Mouse (Mus musculus): ENCODE data around the gene Smyd2. TPM values are rescaled to one million over a fixed set of nuclear protein-coding genes. Genes with fewer than 3 reads are reported as not detected.

Smyd2 gene
- polyA plus RNA-seq (2015; fragmentation: Nextera tagmentation; extraction: Ambion mirVana) = 87.3 and 92.9 TPM in 2 replicates

DNA sequence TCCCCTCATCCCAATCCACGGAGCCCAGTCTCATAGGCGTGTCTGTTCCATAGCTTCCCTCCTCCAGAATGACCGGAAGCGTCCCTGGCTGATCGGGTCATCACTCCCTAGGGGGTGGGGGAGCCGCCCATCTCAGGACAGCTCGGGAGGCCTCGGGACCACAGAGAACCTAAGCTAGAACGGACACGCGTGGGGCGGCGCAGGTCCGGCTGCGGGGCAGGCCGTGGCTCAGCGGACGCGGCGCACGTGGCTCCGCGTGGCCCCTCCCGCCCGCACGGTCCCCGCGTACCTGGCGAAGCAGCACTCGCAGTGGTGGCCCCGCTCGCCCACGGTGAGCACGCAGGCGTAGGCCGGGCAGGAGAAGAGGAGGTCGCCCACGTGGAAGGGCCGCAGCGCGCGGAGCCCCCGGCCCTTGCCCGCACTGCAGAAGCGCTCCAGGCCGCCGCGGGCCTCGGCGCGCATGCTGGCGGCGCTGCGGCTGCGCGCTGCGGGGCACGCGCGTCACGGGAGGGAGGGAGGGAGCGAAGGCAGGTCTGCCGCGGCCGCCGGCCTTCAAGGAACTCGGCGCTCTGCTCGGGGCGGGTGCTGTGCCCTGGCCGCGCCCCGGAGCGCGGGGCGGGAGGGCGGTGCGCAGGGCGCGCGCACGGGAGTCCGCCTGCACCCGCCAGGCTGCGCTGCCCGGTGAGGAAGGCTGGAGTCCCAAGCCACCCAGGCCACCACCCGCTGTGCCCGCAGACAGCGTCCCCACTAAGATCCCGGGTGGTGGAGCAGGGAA lies at the start of gene Smyd2:
Smyd2 (minus strand) TSS at position 546 of the 775 bp plus-strand sequence.
- Histone ChIP-seq H3K4me1 (peaks cover 35% of the 10 kb centered on the region), H3K9ac (peak within 1 kb of the TSS; percentile 86), H3K36me3 (no peaks in the 10 kb centered on the region), H3K4me3 (peak within 1 kb of the TSS; percentile 78), H3K4me2 (replicated peaks) (peak within 1 kb of the TSS; percentile 95), H3K27ac (peak within 1 kb of the TSS; percentile 70; the same call in 1 of the 2 replicates), H3K27me3 (0 out of 2 replicates have a peak, but pooled peaks cover 5% of the 10 kb centered on the region), H3K9me3 (no peaks in the 10 kb centered on the region)
- ATAC-seq (ENCODE audit: low FRiP score, low read depth) = peak; percentile 88
- under 1% methylated on average over 66 of the region's 90 CpGs for WGBS

DNA sequence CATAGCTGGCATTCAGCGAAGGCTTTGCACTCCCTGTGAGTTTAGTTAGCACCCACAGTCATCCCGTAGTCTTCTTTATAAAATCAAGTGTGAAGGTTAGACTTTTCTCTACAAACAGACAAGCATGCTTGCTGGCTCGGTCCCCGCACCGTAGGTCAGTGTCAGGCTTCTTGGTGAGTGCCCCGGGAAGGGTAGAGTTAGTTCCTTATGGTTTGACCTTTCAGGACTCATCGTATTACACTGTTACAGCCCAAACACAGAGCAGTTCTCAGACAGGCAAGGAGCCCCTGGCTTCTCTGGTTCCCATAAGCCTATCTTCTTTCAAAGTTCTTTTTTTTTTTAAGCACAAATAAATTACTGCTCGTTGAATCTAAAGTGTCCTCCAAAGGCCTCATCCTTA lies 48.2 kb upstream of the Smyd2 start:
- no peak for ATAC-seq (ENCODE audit: low FRiP score, low read depth)
- no peaks in the 10 kb centered on the region for H3K9me3 ChIP-seq
- no peak overlapping the region for H3K4me2 ChIP-seq (replicated peaks)
- no peak overlapping the region for H3K27ac ChIP-seq
- 82% methylated on average over 8 of the region's 8 CpGs for WGBS
- H3K4me3 ChIP-seq = no peak overlapping the region
- H3K4me1 ChIP-seq = peaks cover 7% of the 10 kb centered on the region; the same call in 1 of the 2 replicates
- H3K9ac ChIP-seq = no peak overlapping the region
- H3K36me3 ChIP-seq = no peaks in the 10 kb centered on the region
- H3K27me3 ChIP-seq = peaks cover 7% of the 10 kb centered on the region; the same call in 1 of the 2 replicates

DNA sequence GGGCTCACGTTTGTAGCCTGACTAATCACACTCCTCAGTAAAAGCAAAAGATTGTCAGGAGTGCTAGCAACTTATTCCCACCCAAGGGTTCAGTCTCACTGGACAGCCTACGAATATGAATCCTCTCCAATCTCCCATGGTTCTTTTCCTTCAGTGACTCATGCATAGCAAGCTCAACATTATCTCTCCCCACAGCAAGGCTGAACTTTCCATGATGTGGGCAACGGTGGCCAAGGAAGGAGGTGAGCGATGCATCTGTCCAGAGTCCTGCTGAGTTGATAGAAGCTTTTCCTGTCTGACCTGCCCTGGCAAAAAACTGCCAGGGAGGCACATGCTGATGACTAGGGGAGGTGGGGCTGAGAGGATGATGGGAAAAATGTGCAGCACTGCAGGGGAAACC lies 45.9 kb upstream of the Smyd2 start:
- H3K9ac ChIP-seq = no peak overlapping the region
- no peak overlapping the region for H3K4me2 ChIP-seq (replicated peaks)
- peaks cover 3% of the 10 kb centered on the region; the same call in 1 of the 2 replicates for H3K4me1 ChIP-seq
- no peaks in the 10 kb centered on the region for H3K9me3 ChIP-seq
- no peaks in the 10 kb centered on the region for H3K27me3 ChIP-seq
- no peak overlapping the region for H3K4me3 ChIP-seq
- 76% methylated on average over 4 of the region's 4 CpGs for whole genome bisulfite sequencing
- no peak for ATAC-seq (ENCODE audit: low FRiP score, low read depth)
- no peaks in the 10 kb centered on the region for H3K36me3 ChIP-seq
- H3K27ac ChIP-seq = no peak overlapping the region

DNA sequence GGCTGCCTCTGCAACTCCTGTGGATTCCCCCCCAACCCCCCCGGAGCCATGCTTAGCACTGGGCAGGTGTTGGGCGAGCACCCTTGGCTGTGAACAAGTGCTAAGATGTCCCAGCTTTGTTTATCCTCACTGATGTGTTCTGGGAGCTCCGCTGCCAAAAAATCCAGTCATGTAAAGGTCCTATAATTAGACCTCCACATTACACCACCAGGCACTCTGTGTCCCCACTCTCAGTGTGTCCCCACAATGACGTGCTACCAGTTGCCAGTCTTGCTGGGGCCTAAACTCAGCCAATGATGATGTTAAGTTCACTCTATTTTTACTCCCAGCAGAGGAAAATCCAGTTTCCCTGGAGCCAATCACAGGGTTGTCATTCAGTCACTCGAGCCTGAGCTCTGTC lies 38.3 kb upstream of the Smyd2 start:
- no peak overlapping the region for H3K27ac ChIP-seq
- H3K27me3 ChIP-seq = no peaks in the 10 kb centered on the region
- H3K36me3 ChIP-seq = no peaks in the 10 kb centered on the region
- H3K9me3 ChIP-seq = no peaks in the 10 kb centered on the region
- no peak overlapping the region for H3K9ac ChIP-seq
- no peak overlapping the region for H3K4me2 ChIP-seq (replicated peaks)
- ATAC-seq (ENCODE audit: low FRiP score, low read depth) = no peak
- no peaks in the 10 kb centered on the region for H3K4me1 ChIP-seq
- 63% methylated on average over 5 of the region's 5 CpGs for WGBS
- no peak overlapping the region for H3K4me3 ChIP-seq

DNA sequence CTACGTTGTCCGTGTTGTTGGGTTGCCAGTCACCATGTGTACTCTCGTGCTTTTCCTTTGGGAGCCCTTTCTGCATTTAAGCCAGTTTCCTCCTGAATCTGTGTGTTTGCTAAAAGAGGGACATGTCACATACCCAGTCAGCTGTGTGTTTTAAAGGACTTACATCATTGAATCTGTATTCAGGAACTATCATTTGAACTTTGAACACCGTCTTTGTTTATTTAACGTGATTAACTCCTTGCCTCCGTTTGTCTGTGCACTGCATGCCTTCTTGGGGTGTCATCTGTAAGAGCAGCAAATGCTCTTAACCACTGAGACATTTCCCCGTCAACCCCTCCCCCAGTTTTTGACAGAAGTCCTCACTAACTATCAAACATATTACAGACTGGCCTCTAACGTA lies 37.6 kb upstream of the Smyd2 start:
- no peak overlapping the region for H3K4me3 ChIP-seq
- no peak overlapping the region for H3K4me2 ChIP-seq (replicated peaks)
- no peak overlapping the region for H3K9ac ChIP-seq
- ATAC-seq (ENCODE audit: low FRiP score, low read depth) = no peak
- H3K4me1 ChIP-seq = no peaks in the 10 kb centered on the region
- no peak overlapping the region for H3K27ac ChIP-seq
- H3K36me3 ChIP-seq = no peaks in the 10 kb centered on the region
- no peaks in the 10 kb centered on the region for H3K27me3 ChIP-seq
- no peaks in the 10 kb centered on the region for H3K9me3 ChIP-seq
- 80% methylated on average over 8 of the region's 8 CpGs for WGBS

DNA sequence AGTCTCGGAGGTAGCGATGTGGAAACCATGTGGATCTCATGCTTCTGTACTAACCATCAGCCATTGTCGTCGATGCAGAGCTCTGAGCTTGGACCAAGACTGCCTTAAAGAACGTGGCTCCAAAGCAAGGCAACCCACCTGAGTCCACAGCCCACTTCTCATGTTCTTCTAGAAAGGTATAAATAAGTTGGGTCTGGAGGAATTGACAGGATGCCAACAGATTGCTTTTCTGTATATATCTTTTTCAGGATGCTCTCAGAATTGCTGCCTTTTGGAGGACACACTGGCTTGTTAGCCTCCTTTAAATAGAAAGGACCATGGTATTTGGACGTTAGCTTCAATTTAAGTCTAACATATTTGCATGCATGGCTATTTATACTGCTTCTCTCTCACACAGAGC lies 29.7 kb upstream of the Smyd2 start:
- ATAC-seq (ENCODE audit: low FRiP score, low read depth) = no peak
- Histone ChIP-seq H3K27me3 (no peaks in the 10 kb centered on the region), H3K36me3 (no peaks in the 10 kb centered on the region), H3K9ac (no peak overlapping the region), H3K27ac (no peak overlapping the region), H3K4me3 (no peak overlapping the region), H3K4me2 (replicated peaks) (no peak overlapping the region), H3K4me1 (no peaks in the 10 kb centered on the region), H3K9me3 (no peaks in the 10 kb centered on the region)
- 73% methylated on average over 6 of the region's 6 CpGs for WGBS

DNA sequence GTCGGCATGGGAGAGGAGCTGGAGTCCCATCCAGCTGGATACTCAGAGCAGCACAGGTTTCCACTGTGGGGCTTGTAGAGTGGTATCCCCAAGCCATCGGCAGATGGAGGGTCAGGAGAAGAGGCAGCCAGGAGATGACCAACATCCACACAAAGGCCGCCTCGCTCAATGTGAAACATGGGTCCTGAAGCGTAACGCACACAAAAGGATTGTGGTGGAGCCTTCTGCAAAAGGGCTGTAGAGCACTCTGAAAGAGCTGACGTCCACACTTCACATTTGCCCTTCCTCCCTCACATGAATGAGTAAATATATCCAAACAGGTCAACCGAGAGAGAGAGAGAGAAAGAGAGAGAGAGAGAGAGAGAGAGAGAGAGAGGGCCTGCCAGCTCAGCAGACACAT lies 25.2 kb upstream of the Smyd2 start:
- WGBS = 88% methylated on average over 8 of the region's 8 CpGs
- no peaks in the 10 kb centered on the region for H3K4me1 ChIP-seq
- no peak overlapping the region for H3K4me2 ChIP-seq (replicated peaks)
- no peaks in the 10 kb centered on the region for H3K9me3 ChIP-seq
- no peak overlapping the region for H3K9ac ChIP-seq
- no peak overlapping the region for H3K27ac ChIP-seq
- H3K27me3 ChIP-seq = no peaks in the 10 kb centered on the region
- H3K36me3 ChIP-seq = no peaks in the 10 kb centered on the region
- H3K4me3 ChIP-seq = no peak overlapping the region
- ATAC-seq (ENCODE audit: low FRiP score, low read depth) = no peak

DNA sequence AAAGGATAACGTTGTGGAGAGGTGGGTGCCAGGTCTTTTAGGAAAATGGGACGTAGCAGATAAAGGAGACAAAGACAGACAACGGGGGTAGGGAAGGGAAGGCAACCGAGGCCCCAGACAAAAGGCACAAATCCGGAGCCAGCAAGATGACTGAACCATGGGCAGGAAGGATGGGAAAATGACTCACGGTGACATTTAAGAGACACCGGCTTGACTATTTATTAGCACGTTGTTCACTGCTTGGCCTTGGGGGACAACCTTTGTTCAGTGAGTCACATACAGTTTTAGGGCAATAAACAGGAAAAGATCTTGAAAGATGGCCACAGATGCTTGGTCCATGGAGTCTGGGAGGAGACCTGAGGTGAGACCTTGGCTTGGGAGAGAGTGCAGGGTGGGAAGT lies 24.0 kb upstream of the Smyd2 start:
- ATAC-seq (ENCODE audit: low FRiP score, low read depth) = no peak
- H3K4me2 ChIP-seq (replicated peaks) = no peak overlapping the region
- WGBS = 82% methylated on average over 8 of the region's 8 CpGs
- no peak overlapping the region for H3K27ac ChIP-seq
- H3K4me1 ChIP-seq = no peaks in the 10 kb centered on the region
- H3K9ac ChIP-seq = no peak overlapping the region
- no peaks in the 10 kb centered on the region for H3K9me3 ChIP-seq
- H3K36me3 ChIP-seq = no peaks in the 10 kb centered on the region
- H3K4me3 ChIP-seq = no peak overlapping the region
- no peaks in the 10 kb centered on the region for H3K27me3 ChIP-seq

DNA sequence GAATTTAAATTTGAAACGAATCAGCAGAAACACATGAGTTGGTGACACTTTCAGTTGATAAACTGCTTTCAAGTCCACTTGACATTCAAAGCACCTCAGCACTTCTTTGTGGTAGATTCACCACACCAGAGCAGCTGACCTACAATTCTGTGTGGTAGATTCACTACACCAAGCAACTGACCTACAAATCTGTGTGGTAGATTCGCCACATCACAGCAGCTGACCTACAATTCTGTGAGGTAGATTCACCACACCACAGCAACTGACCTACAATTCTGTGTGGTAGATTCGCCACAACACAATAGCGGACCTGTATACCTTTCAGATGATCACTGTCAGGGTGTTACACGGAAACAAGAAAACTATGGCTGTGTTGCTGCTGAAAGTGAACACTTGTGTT lies 19.6 kb upstream of the Smyd2 start:
- H3K27ac ChIP-seq = no peak overlapping the region
- H3K9ac ChIP-seq = no peak overlapping the region
- ATAC-seq (ENCODE audit: low FRiP score, low read depth) = no peak
- no peak overlapping the region for H3K4me3 ChIP-seq
- H3K4me1 ChIP-seq = no peaks in the 10 kb centered on the region
- H3K27me3 ChIP-seq = no peaks in the 10 kb centered on the region
- H3K4me2 ChIP-seq (replicated peaks) = no peak overlapping the region
- H3K9me3 ChIP-seq = no peaks in the 10 kb centered on the region
- H3K36me3 ChIP-seq = no peaks in the 10 kb centered on the region
- WGBS = 89% methylated on average over 5 of the region's 5 CpGs

DNA sequence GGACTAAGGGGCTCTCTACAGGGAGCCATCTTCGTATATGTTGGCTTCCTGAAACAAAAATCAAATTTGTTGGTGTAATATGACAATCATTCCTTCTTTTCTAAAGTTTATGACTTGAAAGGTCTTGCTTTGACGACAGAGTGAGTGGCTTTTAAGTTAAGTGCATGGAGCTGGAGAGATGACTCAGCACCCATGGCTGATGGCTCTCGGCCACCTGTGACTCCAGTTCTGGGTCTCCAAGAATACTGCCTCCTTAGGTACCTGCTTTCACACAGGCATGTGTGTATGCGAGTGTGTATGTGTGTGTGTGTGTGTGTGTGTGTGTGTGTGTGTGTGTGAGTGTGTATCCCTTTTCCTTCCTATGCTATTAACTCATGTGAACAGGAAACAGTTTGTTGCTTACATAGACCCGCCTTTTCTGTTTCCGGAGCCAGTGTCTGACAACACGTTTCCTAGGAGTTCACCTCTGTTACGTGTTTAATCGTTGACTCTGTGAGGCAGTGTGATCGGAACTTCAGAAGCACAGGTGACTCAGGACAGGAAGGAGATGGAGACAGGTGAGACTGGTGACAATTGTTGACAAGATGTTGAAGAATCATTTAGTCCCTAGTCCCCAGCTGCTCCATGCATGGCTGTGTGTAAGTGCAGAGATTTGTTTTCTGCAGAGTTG lies 14.4 kb upstream of the Smyd2 start:
- Histone ChIP-seq H3K4me3 (no peak overlapping the region), H3K9ac (no peak overlapping the region), H3K4me2 (replicated peaks) (no peak overlapping the region), H3K9me3 (no peaks in the 10 kb centered on the region), H3K27ac (no peak overlapping the region), H3K4me1 (no peaks in the 10 kb centered on the region), H3K36me3 (no peaks in the 10 kb centered on the region), H3K27me3 (no peaks in the 10 kb centered on the region)
- no peak for ATAC-seq (ENCODE audit: low FRiP score, low read depth)
- 77% methylated on average over 10 of the region's 10 CpGs for WGBS

DNA sequence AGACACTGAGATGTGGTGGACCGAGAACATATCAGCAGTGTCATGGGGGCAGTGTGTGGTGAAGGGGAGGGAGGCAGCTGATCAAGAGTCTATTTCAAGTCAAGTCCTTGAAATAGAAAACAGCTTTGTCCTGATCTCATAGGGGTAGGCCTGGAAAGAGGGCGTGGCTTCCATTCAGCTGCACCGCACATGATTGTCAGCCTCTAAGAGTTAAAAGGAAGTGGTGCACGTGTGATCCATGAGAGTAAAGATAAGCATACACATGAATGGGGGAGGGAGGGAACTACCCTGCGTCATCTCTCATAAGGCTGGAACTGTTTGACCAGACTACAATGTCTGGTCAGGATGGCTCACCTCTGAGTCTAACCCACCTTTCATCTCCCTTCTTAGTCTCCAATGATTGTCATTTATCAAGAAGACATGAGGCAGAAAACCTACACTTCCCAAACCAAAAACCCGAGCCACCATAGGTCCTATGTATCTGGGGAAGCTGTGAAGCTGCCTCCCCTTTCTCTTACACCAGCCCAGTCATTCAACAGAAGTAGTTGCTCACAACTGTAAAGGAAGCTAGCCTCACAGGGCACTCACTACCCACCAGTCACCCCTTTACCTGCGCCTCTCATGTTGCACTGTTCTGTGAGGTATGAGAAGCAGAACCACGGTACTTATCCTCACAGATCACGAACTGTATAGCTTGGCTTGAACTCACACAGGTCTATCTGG lies 11.5 kb upstream of the Smyd2 start:
- no peak for ATAC-seq (ENCODE audit: low FRiP score, low read depth)
- WGBS = 71% methylated on average over 9 of the region's 9 CpGs
- no peaks in the 10 kb centered on the region for H3K9me3 ChIP-seq

DNA sequence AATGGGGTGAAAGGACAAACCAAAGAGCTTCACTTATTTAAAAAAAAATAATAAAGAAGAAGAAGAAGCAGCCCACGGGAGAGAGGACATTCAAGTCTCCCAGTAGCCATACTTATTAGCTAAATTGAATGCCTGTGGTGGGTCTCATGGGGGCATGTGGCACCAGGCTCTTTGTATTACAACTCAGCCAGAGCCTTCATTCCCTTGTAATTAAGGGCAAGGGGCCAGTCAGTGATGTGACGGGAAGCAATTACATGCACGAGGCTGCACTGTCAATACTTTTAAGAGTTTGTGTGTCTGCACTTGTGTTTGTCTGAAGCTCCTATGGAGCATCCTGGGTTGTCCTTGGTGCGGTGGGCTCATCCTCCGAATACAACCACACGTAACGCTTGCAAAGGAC lies 10.8 kb upstream of the Smyd2 start:
- 68% methylated on average over 7 of the region's 7 CpGs for WGBS
- no peak overlapping the region for H3K4me2 ChIP-seq (replicated peaks)
- ATAC-seq (ENCODE audit: low FRiP score, low read depth) = no peak

More for the DNA sequence above, 11.5 kb upstream of the Smyd2 start:
- Histone ChIP-seq H3K4me3 (no peak overlapping the region), H3K4me2 (replicated peaks) (no peak overlapping the region), H3K27me3 (no peaks in the 10 kb centered on the region), H3K27ac (no peak overlapping the region), H3K4me1 (no peaks in the 10 kb centered on the region), H3K9ac (no peak overlapping the region), H3K36me3 (no peaks in the 10 kb centered on the region)

More for the DNA sequence above, 10.8 kb upstream of the Smyd2 start:
- H3K4me1 ChIP-seq = no peaks in the 10 kb centered on the region
- no peak overlapping the region for H3K27ac ChIP-seq
- H3K9me3 ChIP-seq = no peaks in the 10 kb centered on the region
- no peak overlapping the region for H3K9ac ChIP-seq
- no peak overlapping the region for H3K4me3 ChIP-seq
- H3K27me3 ChIP-seq = no peaks in the 10 kb centered on the region
- no peaks in the 10 kb centered on the region for H3K36me3 ChIP-seq
